Mouse (Mus musculus) MEL (cell line): ENCODE measurements around the gene Snrnp70. TPM values are rescaled to one million over a fixed set of nuclear protein-coding genes. Genes with fewer than 3 reads are reported as not detected.

Source experiments
- DNase-seq: peaks from one replicate; pipeline ENCODE4 v3.0.0; 2011; ENCODE audit warnings: low read depth, low spot score
- H3K27ac ChIP-seq: 2 replicates; pipeline ENCODE4 v1.5.1; 2012; ENCODE audit warnings: low read depth, mild to moderate bottlenecking, control low read depth, low read length, moderate library complexity; ENCODE audit not compliant: control insufficient read depth
- H3K27me3 ChIP-seq, 2 experiments: fragments of 150-350 bp in 1 of 2; sonication (generic) in 1 of 2; 2 replicates each; pipeline ENCODE4 v1.6.1; 2012; ENCODE audit warnings: low read length in 2 of 2, mild to moderate bottlenecking in 2 of 2, improper control_type of control experiment in 1 of 2, moderate library complexity in 1 of 2; ENCODE audit not compliant: insufficient read depth in 2 of 2, control insufficient read depth in 1 of 2
- H3K36me3 ChIP-seq, 2 experiments: 2 replicates each; pipeline ENCODE4 v1.6.1; 2012 to 2014; ENCODE audit warnings: low read length in 2 of 2, improper control_type of control experiment in 1 of 2, inconsistent platforms in 1 of 2, mild to moderate bottlenecking in 1 of 2; ENCODE audit not compliant: insufficient read depth in 2 of 2, control insufficient read depth in 1 of 2
- H3K4me1 ChIP-seq, 2 experiments: fragments of 150-350 bp in 1 of 2; sonication (generic) in 1 of 2; 2 replicates each; pipeline ENCODE4 v1.6.1; 2012; ENCODE audit warnings: low read length in 2 of 2, improper control_type of control experiment in 1 of 2, mild to moderate bottlenecking in 1 of 2; ENCODE audit not compliant: insufficient read depth in 2 of 2, control insufficient read depth in 1 of 2
- H3K4me3 ChIP-seq, 2 experiments: fragments of 150-350 bp in 1 of 2; sonication (generic) in 1 of 2; 2 replicates each; pipeline ENCODE4 v1.5.1; 2012; ENCODE audit warnings: low read depth in 2 of 2, low read length in 2 of 2, mild to moderate bottlenecking in 2 of 2, moderate library complexity in 2 of 2, control low read depth in 1 of 2, improper control_type of control experiment in 1 of 2; ENCODE audit not compliant: control insufficient read depth in 1 of 2, insufficient read depth in 1 of 2
- H3K79me2 ChIP-seq: 2 replicates; pipeline ENCODE4 v1.6.1; 2012; ENCODE audit warnings: mild to moderate bottlenecking, low read length, moderate library complexity; ENCODE audit not compliant: control insufficient read depth, poor library complexity, insufficient read depth
- H3K9ac ChIP-seq: 2 replicates; pipeline ENCODE4 v1.6.1; 2012; ENCODE audit warnings: low read depth, mild to moderate bottlenecking, control low read depth, low read length, moderate library complexity; ENCODE audit not compliant: control insufficient read depth, poor library complexity, severe bottlenecking
- H3K9me3 ChIP-seq: fragments of 150-350 bp; sonication (generic); replicated peaks from 2 replicates; pipeline ENCODE4 v1.6.1; 2012; ENCODE audit warnings: mild to moderate bottlenecking, low read length, improper control_type of control experiment, moderate library complexity; ENCODE audit not compliant: insufficient read depth
- BHLHE40 ChIP-seq: IDR thresholded peaks from 2 replicates; pipeline ENCODE4 v1.6.1; 2012; ENCODE audit warnings: low read depth, mild to moderate bottlenecking, inconsistent platforms, low read length, improper control_type of control experiment, borderline replicate concordance
- CHD1 ChIP-seq: IDR thresholded peaks from 2 replicates; pipeline ENCODE4 v1.6.1; 2012; ENCODE audit warnings: low read depth, mild to moderate bottlenecking, inconsistent platforms, low read length, improper control_type of control experiment
- ETS1 ChIP-seq: IDR thresholded peaks from 2 replicates; pipeline ENCODE4 v1.6.1; 2012; ENCODE audit warnings: low read depth, mild to moderate bottlenecking, inconsistent platforms, low read length, improper control_type of control experiment, moderate library complexity
- GABPA ChIP-seq: IDR thresholded peaks from 2 replicates; pipeline ENCODE4 v1.6.1; 2012; ENCODE audit warnings: low read depth, mild to moderate bottlenecking, inconsistent platforms, low read length, improper control_type of control experiment, moderate library complexity
- HCFC1 ChIP-seq: IDR thresholded peaks from 2 replicates; pipeline ENCODE4 v1.6.1; 2012; ENCODE audit warnings: low read depth, mild to moderate bottlenecking, inconsistent platforms, low read length, improper control_type of control experiment, moderate library complexity
- JUND ChIP-seq: IDR thresholded peaks from 2 replicates; pipeline ENCODE4 v1.6.1; 2011; ENCODE audit warnings: low read depth, mild to moderate bottlenecking, improper control_type of control experiment, low read length
- NELFE ChIP-seq: IDR thresholded peaks from 2 replicates; pipeline ENCODE4 v1.6.1; 2011; ENCODE audit warnings: low read depth, low read length, improper control_type of control experiment
- POLR2A ChIP-seq, 2 experiments: IDR thresholded peaks; 2 replicates each; pipeline ENCODE4 v1.6.1; 2011 to 2012; ENCODE audit warnings: low read length in 2 of 2, mild to moderate bottlenecking in 2 of 2, control low read depth in 1 of 2, improper control_type of control experiment in 1 of 2, low read depth in 1 of 2, moderate library complexity in 1 of 2; ENCODE audit not compliant: control insufficient read depth in 1 of 2, insufficient read depth in 1 of 2, poor library complexity in 1 of 2
- SMC3 ChIP-seq: IDR thresholded peaks from 2 replicates; pipeline ENCODE4 v1.6.1; 2011; ENCODE audit warnings: low read depth, low read length, improper control_type of control experiment
- TAL1 ChIP-seq: IDR thresholded peaks from 2 replicates; pipeline ENCODE4 v1.6.1; 2012; ENCODE audit warnings: mild to moderate bottlenecking, inconsistent platforms, low read length, moderate library complexity, mixed read lengths
- TCF12 ChIP-seq: IDR thresholded peaks from 2 replicates; pipeline ENCODE4 v1.6.1; 2014; ENCODE audit warnings: low read depth, mild to moderate bottlenecking, inconsistent platforms, low read length, improper control_type of control experiment, moderate library complexity
- USF1 ChIP-seq: IDR thresholded peaks from 2 replicates; pipeline ENCODE4 v1.6.1; 2014; ENCODE audit warnings: low read depth, mild to moderate bottlenecking, inconsistent platforms, low read length, improper control_type of control experiment, moderate library complexity
- USF2 ChIP-seq, 2 experiments: IDR thresholded peaks; 2 replicates each; pipeline ENCODE4 v1.6.1; 2011 to 2012; ENCODE audit warnings: improper control_type of control experiment in 2 of 2, low read length in 2 of 2, borderline replicate concordance in 1 of 2, inconsistent platforms in 1 of 2, low read depth in 1 of 2, mild to moderate bottlenecking in 1 of 2; ENCODE audit not compliant: insufficient read depth in 1 of 2
- ZKSCAN1 ChIP-seq: IDR thresholded peaks from 2 replicates; pipeline ENCODE4 v1.6.1; 2012; ENCODE audit warnings: low read depth, mild to moderate bottlenecking, inconsistent platforms, low read length, improper control_type of control experiment, moderate library complexity
- ZMIZ1 ChIP-seq: IDR thresholded peaks from 2 replicates; pipeline ENCODE4 v1.6.1; 2012; ENCODE audit warnings: low read depth, mild to moderate bottlenecking, inconsistent platforms, low read length, improper control_type of control experiment, moderate library complexity
- polyA plus RNA-seq, 2 experiments: library from polyadenylated mRNA; stranded (reverse) in 1 of 2; unstranded in 1 of 2; fragments of >175 nt in 1 of 2; fragments of >200 nt in 1 of 2; gene quantifications; 2 replicates each; pipeline versions ENCODE4 v1.2.1 to v1.2.4; 2012; ENCODE audit warnings: low replicate concordance in 2 of 2, low read depth in 1 of 2; ENCODE audit not compliant: insufficient read length in 2 of 2, insufficient read depth in 1 of 2, missing spikeins in 1 of 2
- total RNA-seq: library from RNA; depleted of rRNA; stranded (reverse); fragments of 300-350 nt; gene quantifications from 2 replicates; pipeline ENCODE4 v1.2.3, GENCODE M21; 2012

The Snrnp70 gene
- total and polyA plus RNA-seq, 3 experiments, result 272 to 1,478 (median 588) TPM

DNA sequence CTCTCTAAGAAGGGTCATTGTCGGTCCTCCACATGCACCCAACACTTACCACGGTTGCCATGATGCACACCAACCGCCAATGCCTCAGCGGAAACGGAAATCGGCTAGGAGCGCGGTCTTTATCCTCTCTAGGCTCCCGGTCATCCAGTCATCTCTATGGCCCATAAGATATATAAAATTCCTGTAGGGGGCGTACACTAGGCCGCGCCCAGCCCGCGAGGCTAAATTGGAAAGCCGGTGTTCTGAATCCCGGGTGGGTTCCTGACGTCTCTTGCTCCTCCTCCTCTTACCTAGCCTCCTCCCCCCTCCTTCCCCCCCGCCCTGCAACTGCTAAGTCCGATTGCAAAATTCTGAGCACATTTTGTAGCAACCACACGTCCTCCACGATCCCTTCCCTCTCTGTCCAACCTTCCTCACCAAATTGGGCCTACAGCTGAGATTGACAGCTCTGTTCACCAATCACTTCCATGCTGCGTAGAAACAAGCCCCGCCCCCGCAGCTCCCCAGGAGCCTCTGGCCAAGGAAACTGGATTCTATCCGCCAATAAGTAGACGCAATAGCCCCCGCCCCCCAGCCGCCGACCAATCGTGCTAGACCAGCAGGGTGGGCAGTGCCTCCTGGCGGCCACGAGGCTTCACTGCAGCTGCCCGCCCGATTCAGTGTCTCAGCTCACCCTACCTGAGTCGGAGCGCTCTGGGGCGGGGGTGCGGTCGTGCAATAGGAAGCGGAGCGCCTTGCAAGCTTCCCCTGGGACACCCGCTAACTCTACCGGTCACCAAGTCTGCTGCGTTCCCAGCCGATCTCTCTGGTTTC lies 38.9 kb upstream of the Snrnp70 start, which contains the start of gene Gys1 (continued):
- no peak for TF ChIP-seq USF2 (IDR thresholded peaks at IDR 0.05; ENCODE audit: borderline replicate concordance in 1 of 2, insufficient read depth in 1 of 2, low read depth in 1 of 2, low read length in 2 of 2)
- TF ChIP-seq HCFC1, result peak; percentile 92
- peak; percentile 62 for TF ChIP-seq TCF12
- TF ChIP-seq USF1, result 0 out of 2 replicates have a peak, but pooled peaks have one; percentile 33
- TF ChIP-seq, all 39 proteins: peak for 28

- TF ChIP-seq CHD1 (0 out of 2 replicates have a peak, but pooled peaks have one; percentile 14), USF2 (IDR thresholded peaks at IDR 0.05; ENCODE audit: borderline replicate concordance in 1 of 2, insufficient read depth in 1 of 2, low read depth in 1 of 2, low read length in 2 of 2) (no peak)
- Histone ChIP-seq H3K27me3 (no peaks in the 10 kb centered on the region), H3K27ac (peak overlapping the region; percentile 90), H3K79me2 (peaks cover 55% of the 10 kb centered on the region), H3K4me3 (peak overlapping the region; percentile 90 to 97), H3K36me3 (peaks cover 8% of the 10 kb centered on the region in 2 experiments; a peak in 3 of 4 replicates), H3K9me3 (no peaks in the 10 kb centered on the region), H3K9ac (peak overlapping the region; percentile 97), H3K4me1 (peaks cover 0 to 9% of the 10 kb centered on the region in 2 experiments; a peak in 3 of 4 replicates)
- DNase-seq, result no peak
These were observed 38.3 kb upstream of the Snrnp70 start for GRCm38 (mm10) chr7:45433835-45434202.

GRCm38 (mm10) chr7:45426556-45426955 lies 31.0 kb upstream of the Snrnp70 start:
- H3K36me3 ChIP-seq, result peaks cover 0 to 12% of the 10 kb centered on the region in 2 experiments; a peak in 1 of 4 replicates
- no peaks in the 10 kb centered on the region for H3K27me3 ChIP-seq
- H3K79me2 ChIP-seq, result peaks cover 31% of the 10 kb centered on the region

More at GRCm38 (mm10) chr7:45426556-45426955, 31.0 kb upstream of the Snrnp70 start:
- H3K4me1 ChIP-seq, result no peaks in the 10 kb centered on the region
- no peak overlapping the region for H3K4me3 ChIP-seq
- H3K9ac ChIP-seq, result no peak overlapping the region
- no peaks in the 10 kb centered on the region for H3K9me3 ChIP-seq
- DNase-seq, result no peak
- H3K27ac ChIP-seq, result no peak overlapping the region
- TF ChIP-seq NELFE, result no peak
- no peak for TF ChIP-seq TAL1
- TF ChIP-seq SMC3, result no peak
- no peak for TF ChIP-seq ETS1
- TF ChIP-seq ZMIZ1, result no peak
- TF ChIP-seq GABPA, result no peak
- no peak for TF ChIP-seq BHLHE40
- no peak for TF ChIP-seq JUND
- no peak for TF ChIP-seq POLR2A (IDR thresholded peaks at IDR 0.05; ENCODE audit: control insufficient read depth in 1 of 2, insufficient read depth in 1 of 2, low read depth in 1 of 2, low read length in 2 of 2, poor library complexity in 1 of 2)
- no peak for TF ChIP-seq ZKSCAN1
